Mouse (Mus musculus) T-cell, adult 2 months (primary cell): ENCODE data around the gene Psme4.
"Not testable (repeated sequence)": the region's sequence is repeated elsewhere in the genome, so short reads cannot be mapped to it uniquely, and the experiment has no call there.

ENCODE experiments used
- DNase-seq: peaks from one replicate; pipeline ENCODE4 v3.0.0; 2022; ENCODE audit warnings: low spot score

Psme4 gene

DNA sequence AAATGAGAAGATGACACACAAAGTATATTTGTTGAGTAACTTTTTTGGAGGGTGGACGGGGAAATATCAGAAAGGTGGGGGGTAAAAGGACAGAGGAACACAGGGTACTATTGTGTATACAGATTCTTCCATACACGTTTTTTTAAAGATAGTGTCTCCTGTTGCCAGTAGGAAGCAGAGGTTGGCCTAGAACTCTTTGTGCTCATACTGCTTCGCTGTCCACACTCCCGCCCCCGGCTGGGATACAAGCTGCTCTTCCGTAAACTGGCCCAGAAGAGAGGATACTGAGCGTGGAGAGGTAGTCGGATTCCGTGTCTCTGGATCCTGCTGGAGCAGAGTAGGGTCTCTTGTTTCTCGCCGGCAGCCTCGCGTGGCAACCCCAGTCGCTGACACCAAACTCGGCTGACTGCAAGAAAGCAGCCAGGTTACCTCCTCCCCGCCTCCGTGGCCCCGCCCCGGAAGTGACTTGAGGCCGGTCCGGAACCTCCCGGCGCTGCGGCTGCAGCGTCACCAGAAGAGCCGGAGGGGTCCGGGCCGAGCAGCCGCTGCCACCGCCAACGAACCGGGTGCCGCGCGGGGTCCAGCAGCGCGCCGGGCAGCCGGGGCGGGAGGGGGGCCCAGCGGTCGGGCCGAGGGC lies at the start of gene Psme4:
TSS of gene Psme4 (plus strand) at position 460 of the 637 bp plus-strand sequence.
- peak; percentile 93 for DNase-seq

DNA sequence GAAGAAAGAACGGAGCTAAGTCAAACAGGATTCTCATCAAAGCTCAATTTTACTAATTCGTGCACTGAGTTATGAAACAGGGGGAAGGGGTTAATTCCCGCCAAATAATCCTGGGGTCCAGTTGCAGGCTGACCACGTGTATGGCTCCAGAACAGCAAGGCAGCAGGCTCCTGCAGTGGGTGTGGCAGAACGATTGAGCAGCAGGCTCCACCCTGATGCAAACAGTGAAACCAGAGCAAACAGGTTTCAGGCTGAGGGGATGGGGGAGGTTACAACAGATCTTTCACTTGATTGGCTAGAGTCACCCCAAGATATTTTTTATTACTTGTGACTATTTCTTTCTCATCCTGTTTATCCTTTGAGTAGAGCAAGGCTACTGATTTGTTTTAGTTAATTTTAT lies 48.1 kb upstream of the Psme4 start:
- DNase-seq: no peak

DNA sequence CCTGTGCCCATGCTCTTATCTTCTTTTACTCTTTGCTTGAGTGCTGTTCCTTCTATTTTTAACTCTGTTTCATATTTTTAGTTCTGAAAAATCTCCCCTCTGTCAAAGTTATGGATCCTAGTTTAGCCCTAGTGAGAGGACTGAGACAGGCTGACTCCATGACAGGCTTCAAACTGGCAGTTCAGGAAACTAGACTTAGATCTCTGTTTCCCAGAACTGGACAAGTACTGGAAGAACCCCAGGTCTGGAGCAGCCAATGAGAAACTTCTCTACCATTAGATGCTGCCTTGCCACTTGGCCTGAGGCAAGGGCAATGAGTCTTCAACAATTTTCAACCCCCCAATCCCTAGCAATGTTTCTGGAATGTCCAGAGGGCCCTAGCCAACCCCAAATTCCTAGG lies 40.8 kb upstream of the Psme4 start:
- no peak for DNase-seq

DNA sequence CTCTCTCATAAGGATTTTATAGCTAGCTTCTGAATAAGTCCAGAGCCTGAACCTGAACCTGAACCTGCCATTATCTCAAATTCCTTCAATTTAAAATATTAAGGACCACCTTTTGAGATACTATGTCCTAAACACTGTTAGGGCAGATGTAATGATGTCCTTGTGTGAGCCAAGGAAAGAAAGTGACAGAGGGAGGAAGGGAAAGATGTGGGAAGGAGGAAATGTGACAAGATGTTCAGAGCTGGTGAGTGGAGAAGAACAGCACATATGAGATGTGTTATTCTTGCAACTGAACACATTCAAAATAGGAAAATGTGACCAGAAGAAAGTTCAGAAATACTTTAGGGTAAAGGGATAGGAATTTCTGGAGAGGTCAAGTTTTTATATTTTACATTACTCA lies 38.1 kb upstream of the Psme4 start:
- DNase-seq: no peak

DNA sequence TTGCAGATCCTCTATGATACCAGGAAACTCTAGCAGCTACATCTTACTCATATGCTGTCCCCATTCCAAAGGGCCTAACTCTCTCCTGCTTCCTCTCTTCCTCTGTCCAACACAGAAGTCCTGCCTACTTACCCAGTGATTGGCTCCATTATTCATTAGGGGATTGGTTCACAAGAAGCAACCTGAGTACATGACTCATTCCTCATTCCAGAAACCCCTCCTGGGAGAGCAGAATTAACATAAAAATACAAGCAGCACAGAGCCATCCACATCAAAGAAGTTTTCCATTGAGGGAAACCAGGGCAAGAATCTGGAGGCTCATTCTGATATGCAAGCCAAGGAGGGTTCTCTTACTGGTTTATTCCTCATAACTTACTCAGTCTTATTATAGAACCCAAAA lies 27.5 kb upstream of the Psme4 start:
- no peak for DNase-seq

DNA sequence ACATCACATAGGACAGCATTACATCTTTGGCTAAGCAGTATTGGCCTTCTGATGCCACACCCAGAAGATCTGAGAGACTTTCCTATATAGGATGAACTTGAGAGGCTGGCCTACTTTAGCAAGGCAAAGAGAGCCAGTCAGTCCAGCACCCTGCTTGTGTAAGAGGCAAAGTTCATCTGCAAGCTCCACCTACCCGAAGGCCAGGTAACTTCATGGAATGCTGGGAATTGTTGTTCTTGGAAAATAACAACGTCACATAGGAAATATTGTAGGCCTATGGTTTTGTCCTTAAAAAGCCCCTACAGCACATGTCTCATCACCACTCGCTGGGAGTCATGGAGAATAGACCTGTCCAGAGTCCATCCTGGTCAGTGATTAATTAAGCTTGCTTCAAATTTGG lies 22.6 kb upstream of the Psme4 start:
- DNase-seq: no peak

DNA sequence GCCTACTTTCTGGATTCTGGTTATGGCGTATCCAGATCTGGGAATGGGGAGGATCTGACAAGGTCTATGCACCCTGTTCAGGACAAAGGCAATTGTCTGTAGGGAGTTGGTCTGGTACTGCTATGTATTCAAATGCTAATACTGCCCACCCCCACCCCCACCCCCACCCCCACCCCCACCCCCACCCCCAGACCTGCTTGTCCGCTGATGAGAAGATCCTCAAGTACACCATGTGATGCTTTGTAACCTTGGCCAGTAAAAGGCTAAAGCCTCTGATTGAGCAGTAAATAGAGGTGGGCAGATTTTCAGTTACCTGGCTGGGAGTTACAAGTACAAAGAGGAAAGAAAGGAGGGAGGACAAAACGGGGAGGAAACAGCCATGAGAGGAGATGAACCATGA lies 21.9 kb upstream of the Psme4 start:
- no peak for DNase-seq

DNA sequence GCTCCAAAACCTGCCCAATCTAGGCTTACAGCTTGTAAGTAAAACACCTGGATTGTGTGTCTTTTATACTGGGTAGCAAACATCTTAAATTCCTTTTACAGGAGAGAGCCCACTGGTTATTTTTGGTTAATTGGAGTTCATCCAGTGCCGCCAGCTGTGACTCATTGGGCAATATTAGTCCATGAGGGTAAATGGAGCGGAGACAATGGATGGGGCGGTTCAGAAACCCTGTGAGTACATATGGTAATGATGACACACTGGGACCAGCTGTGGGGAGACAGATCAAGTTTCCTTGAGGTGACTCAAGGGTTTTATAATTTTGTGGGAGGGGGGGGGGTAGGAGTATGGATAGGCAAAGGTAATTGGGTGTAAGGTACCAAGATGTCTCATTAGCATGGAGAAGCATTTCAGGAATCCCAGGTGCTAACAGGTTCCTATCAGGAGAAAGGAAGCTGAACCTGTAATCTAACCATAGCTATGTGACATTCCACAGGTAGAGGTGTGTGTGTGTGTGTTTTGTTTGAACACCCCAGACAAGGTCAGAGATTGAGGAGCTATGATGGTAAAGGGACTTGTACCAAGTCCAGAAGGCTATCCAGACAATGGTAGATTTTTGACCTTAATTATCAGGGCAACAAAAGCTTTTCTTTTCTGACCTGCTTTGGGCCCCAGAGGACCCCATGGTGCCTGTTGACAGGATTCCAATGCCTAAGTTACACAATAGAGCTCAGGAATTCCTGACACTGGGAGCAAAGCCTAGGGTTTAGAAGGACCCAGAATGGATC lies 21.3 kb upstream of the Psme4 start:
- no peak for DNase-seq

DNA sequence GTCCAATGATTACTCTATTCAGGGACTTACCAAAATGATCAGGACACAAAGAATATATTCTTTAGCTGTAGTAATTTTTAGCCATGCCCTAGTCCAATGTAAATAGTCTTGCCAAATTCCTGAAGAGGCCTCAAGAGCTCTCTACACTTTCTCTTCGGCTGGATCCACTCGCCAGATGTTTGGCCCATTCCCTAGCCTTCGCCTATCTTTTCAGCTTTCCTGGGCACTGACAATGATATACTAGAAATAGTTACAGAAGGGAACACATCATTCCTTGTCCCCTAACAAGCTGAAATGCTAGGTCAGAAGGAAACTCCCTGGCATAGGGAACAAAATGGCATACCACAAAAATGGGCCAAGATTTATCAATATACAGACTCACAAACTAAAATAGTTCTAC lies 18.6 kb upstream of the Psme4 start:
- DNase-seq: no peak

DNA sequence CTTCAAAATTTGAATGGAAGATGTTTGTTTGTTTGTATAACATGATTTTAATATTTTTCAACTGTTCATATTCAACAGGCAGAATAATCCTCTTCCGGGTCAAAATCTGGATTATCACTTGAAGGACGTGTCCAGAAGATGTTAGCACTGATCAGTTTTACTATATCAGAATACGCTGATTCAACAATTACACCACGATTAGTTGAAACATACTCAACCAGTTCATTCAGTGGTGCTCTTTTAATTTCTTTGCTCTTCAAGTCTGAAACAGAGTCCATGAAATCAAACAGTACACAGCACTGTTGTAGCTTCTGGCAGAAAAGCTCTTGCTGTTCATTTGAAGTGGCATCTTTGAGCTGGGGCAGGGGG lies 17.1 kb upstream of the Psme4 start:
- not testable (repeated sequence) for DNase-seq

DNA sequence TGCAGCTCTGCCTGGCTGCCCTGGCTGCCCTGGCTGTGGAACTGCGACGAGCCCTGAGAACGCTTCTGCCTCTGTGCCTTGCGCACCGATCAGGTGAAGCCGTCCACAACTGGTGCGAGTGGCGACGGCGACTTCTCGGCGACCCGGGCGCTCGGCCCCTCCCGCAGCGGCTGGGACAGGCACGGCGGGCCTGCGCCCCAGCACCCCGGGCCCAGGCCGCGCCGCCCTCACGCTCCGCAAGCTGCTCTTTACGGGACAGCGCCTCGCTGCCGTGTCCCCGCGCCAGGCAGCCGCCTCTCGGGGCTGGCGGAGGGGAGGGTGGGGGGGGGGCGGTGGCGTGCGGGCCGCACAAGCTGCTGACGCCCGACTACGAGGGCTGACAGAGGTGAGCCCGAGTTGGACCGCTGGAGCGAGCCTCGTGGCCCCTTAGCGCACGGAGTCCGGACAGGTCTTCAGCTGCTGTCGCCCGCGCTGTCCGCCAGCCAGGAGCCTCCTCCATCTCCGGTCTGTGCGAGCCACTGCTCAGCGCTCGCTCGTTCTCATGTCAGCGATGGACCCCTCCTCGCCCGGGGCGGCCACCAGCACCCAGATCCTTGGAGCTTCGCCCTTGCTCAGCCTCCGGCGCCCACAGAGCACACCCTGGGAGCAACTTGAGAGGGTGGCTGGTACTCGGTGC lies 16.5 kb upstream of the Psme4 start:
- no peak for DNase-seq

DNA sequence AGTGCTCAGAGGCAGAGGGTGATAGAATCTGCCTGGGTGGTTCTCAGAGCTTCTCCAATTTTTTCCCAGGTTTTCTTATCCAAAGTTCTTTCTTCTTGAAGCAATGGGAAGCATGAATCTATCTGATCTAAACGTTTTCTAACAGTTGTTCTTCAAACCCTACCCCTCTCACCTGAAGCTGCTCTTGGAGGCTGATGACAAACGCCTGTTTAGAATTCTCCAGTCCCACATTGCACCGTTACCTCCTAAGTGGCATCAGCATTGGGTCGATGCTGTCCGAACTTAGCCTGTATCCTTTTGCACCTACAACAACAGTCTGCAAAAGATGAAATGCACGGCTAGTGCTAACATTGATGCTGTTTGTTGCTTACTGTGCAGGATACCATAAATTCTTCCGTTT lies 10.1 kb upstream of the Psme4 start:
- DNase-seq: no peak

DNA sequence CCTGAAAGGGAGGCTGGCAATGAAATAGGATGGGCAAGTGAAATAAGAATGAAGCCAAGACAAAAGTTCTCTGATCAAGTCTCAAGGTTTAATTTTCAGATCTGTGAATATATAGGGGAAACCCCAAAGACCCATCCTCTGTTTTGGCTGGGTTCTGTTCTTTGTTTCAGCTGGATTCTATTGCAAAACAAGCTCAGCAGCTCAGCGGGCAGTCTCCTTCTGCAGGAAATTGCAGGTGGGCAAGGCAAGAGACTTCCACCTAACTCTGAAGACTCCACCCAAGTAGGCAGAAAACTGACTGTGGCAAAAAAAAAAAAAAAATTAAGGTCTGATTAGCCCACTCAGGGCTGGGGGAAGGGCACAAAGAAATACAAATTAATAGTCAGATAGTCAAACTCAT lies 9.6 kb upstream of the Psme4 start:
- no peak for DNase-seq

DNA sequence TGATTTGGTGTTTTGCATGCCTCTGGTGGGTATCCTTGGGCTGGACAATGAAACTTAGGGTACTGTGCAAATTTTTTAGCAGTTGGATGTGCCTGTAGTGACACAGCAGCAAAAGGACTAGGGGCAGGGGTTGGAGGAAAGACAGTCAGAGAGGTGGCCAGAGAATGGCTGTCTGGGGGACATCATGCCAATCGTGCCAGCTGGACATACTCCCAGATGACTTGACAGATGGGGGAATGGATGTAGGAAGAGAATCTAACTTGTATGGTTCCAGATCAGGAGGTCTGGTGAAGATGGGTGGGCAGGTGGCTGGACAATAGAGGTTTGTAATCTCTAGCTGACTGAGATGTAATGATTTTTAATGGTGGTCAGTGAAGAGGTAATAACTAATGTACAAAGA lies 6.5 kb upstream of the Psme4 start:
- DNase-seq: no peak

DNA sequence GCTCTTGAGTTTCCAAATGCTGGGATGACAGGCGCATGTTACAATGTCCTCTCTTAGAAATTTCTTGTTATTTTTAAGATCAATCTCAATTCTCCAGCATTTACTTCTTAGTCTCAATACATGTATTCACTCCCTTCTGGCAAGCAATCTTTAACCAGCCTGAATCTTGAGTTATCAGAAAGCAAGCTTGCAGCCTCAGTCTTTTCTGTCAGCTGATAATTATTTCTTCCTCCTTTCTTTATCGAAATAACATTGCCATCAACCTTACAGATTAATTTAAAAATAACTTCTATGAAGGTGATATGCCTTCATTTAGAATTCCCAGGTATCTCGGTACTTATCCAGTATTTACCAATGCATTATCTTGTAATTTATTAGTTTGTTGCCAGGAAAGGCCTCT lies 709 bp upstream of the Psme4 start:
- no peak for DNase-seq

DNA sequence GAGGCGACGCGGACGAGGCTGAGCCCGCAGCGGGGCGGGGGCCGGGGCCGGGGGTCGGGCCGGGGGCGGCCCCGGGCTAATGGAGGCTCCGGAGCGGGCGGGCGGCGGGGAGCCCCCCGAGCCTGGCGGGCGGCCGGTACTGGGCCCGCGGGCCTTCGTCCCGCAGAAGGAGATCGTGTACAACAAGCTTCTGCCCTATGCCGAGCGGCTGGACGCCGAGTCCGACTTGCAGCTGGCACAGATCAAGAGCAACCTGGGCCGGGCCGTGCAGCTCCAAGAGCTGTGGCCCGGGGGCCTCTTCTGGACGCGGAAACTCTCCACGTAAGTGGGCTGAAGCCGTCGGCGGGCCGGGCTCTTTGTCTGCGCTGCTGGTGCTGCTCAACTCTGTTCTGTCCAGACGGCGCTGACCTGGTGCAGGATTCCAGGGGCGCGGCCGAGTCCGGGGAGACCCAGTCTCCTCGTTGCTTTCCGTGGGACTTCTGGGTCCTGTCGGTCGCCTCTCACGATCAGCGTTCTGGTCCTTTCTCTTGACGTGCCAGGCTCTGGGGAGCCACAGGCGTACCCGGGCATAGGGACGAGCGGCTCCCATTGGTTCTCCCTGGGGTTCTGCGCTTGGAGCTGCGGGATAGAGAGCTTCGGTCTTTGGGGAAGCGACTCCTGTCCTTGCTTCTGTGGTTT lies 517 bp downstream of the Psme4 start:
- peak; percentile 34 for DNase-seq

DNA sequence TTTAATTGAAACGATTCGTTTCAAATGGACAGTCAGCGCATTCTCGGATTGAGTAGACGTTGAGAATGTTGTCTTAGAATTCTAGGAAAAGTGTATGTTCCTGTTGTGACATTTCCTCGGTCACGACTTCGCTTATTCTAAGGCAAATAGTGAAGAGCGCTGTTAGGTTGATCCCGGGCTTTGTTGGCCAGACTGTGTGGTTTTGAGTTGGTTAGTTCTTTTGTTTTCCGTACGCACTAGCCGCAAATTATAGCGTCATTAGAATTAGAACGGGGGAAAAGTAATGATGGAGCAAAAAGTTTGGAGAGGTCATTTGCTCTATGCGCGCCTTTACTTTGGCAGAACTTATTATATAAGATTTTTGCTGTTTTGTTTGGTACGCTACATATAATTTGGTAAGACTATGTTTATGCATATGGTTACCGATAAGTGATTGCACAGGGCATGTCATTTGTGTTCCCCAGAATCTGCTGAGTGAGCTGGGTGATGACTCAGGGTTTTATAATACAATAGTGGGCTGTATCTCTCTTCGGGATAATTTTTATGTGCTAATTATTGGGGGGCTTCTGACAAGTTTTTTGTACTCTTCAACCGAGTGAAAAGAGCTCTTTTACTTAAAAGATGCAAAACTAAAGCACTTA lies 1.4 kb downstream of the Psme4 start:
- no peak for DNase-seq

DNA sequence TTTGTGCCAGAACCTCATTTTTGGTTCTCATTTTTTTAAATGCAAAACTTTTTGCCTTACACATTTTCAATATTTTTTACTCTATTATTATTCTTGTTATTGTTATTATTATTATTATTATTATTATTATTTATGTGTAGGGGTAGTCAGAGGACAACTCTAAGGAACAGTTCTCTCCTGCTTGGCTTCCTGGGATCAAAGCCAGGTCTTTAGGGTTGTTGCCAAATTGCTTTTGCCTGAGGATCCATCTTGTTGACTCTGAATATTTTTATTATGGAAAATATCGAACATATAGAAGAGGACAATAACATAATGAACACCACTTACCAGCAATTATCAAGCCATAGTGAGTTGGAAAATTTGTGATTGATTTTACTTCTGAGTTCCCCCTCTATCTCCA lies 3.1 kb downstream of the Psme4 start:
- DNase-seq: no peak

DNA sequence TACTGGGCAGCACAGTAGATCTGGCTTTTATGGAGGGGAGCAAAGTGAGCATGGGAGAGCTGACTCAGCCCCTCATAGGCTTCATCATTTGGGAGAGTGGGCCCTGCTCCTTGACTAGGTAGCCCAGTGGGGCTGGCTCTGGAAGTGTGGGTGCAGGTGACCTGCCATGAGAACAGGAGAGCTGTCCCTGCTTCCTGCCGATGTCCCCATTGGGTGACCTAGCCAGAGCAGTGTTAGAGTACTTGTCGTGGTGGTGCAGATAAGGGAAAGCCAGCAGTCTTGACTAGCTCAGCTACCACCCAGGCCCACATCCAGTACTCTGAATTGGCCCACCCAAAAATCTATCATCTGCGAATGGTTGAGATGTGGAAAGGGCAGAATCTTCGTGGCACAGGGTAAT lies 6.0 kb downstream of the Psme4 start:
- DNase-seq: no peak

DNA sequence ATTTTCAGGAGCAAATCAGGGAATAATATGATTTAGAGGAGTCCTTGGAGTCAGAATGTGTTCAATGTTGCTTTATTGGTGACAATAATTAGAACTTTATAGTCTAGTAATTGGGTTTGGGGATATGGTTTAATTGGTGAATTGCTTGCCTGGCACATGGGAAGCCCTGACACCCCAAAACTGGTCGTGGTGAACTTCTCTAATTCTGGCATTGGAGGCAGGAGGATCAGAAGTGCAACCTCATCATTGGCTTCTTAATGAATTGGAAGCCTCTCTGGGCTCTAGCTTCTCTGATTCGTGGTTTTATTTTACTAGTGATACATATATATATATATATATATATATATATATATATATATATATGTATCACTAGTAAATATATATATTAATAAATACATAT lies 9.4 kb downstream of the Psme4 start:
- DNase-seq: no peak

DNA sequence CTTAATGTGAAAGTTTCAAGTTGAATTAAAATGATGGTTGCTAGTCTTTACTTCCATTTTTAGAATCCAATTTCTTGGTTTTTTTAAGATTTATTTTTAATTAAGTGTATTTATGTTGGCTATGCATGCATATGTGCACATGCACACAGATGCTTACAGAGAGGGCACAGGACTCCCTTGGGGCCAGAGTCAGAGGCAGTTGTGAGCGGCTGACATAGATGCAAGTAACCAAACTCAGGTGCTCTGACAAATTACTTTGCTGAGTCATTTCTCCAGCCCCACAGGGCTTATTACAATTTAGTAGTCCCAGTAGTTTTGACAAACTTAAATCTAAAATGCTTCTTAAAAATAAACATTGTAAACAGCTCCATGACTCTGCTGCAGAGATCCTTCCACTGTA lies 10.1 kb downstream of the Psme4 start:
- no peak for DNase-seq

DNA sequence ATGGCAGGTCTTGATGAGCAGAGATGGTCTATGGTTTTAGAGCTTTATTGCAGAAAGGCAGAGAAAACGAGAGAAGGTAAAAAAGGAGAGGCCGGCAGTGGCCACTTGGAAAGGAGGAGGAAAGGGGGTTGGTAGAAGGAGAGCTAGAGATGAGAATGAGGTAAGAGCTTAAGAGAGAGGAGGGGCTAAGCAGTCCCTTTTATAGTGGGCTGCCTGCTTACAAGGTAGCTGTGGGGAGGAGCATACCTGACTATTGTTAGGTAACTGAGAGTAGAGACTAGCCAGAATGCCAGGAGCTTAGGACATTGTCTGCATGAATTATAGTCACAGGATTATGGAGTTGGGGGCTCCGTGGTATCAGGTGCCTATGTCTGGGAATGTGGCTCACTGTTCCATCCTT lies 14.0 kb downstream of the Psme4 start:
- no peak for DNase-seq
